Mouse (Mus musculus) liver, adult 2 months (tissue): ENCODE measurements around the gene Adrb1. TPM values are rescaled to one million over a fixed set of nuclear protein-coding genes. Genes with fewer than 3 reads are reported as not detected.

Experiments
- DNase-seq: peaks from one replicate; pipeline ENCODE4 v3.0.0-alpha.2; 2011; ENCODE audit warnings: low read depth, low spot score; ENCODE audit errors: extremely low read depth
- H3K27ac ChIP-seq: fragments of 200-500 bp; replicated peaks from 2 replicates; pipeline ENCODE4 v1.5.1; 2012; ENCODE audit warnings: low read depth, mild to moderate bottlenecking, control low read depth, inconsistent platforms, low read length; ENCODE audit not compliant: insufficient read depth
- H3K27me3 ChIP-seq: fragments of 200-500 bp; 2 replicates; pipeline ENCODE4 v1.6.1; 2012; ENCODE audit warnings: mild to moderate bottlenecking, moderate library complexity, low read length, inconsistent platforms; ENCODE audit not compliant: control insufficient read depth, insufficient read depth
- H3K36me3 ChIP-seq: fragments of 200-500 bp; 2 replicates; pipeline ENCODE4 v1.6.1; 2012; ENCODE audit warnings: low read length, inconsistent platforms; ENCODE audit not compliant: control insufficient read depth, insufficient read depth
- H3K4me1 ChIP-seq: fragments of 200-500 bp; 2 replicates; pipeline ENCODE4 v1.6.1; 2011; ENCODE audit warnings: low read length; ENCODE audit not compliant: control insufficient read depth, insufficient read depth
- H3K4me3 ChIP-seq: fragments of 200-500 bp; 2 replicates; pipeline ENCODE4 v1.5.1; 2011; ENCODE audit warnings: low read depth, mild to moderate bottlenecking, control low read depth, low read length, moderate library complexity; ENCODE audit not compliant: insufficient read depth
- H3K79me2 ChIP-seq: fragments of 200-500 bp; 2 replicates; pipeline ENCODE4 v1.6.1; 2012; ENCODE audit warnings: inconsistent platforms, mild to moderate bottlenecking, low read length, moderate library complexity; ENCODE audit not compliant: control insufficient read depth, insufficient read depth
- H3K9ac ChIP-seq: fragments of 200-500 bp; 2 replicates; pipeline ENCODE4 v1.6.1; 2012; ENCODE audit warnings: low read depth, mild to moderate bottlenecking, control low read depth, inconsistent platforms, low read length
- CTCF ChIP-seq: fragments of 200-500 bp; IDR thresholded peaks from 2 replicates; pipeline ENCODE4 v1.5.1; 2011; ENCODE audit warnings: low read depth, low read length, control low read depth
- POLR2A ChIP-seq: fragments of 200-500 bp; IDR thresholded peaks from 2 replicates; pipeline ENCODE4 v1.6.1; 2011; ENCODE audit warnings: low read length, control low read depth; ENCODE audit not compliant: insufficient read depth; ENCODE audit errors: extremely low read depth
- WGBS: fragments of 180-500 bp; shearing (Covaris S2); methylation state at CpG from one replicate; pipeline ENCODE4 v1.1.7; 2018; 5-methylcytosine and 5-hydroxymethylcytosine counted together
- polyA plus RNA-seq: library from polyadenylated mRNA; depleted of rRNA; stranded (reverse); fragments of >200 nt; gene quantifications from 2 replicates; pipeline ENCODE4 v1.2.3, GENCODE M21; 2012
- total RNA-seq: library from RNA; depleted of rRNA; stranded (reverse); fragments of >200 nt; gene quantifications from 2 replicates; pipeline ENCODE4 v1.2.3, GENCODE M21; 2014

Adrb1 gene
- total and polyA plus RNA-seq, 2 experiments, result 0.65 to 0.89 TPM

DNA sequence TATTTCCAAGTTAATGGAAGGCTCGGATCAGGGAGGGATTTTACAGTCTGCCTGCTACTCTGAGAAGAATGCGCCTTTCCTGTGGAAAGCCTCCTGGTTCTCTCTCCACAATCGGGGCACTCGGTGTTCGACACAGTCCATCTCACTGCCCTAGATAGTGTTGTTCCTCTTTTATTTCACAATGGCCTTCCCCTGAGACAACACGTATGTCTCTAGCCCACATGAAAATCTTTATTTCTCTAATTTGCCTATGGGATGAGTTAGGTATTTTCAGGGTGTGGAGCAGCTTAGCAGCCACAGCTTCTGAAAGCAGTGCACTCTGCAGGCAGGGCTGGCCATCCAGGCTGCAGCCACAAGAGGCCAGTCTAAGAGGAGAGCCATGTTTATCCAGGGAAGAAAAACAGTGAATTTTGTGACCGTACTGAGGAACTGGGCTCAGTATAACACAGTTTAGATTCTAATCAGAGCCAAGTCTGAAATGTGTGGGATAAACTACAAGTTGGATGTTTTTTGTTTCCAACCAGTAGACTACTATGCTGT is 12.1 kb downstream of the Adrb1 start:
- Histone ChIP-seq H3K27me3 (peaks cover 7% of the 10 kb centered on the region), H3K79me2 (no peaks in the 10 kb centered on the region), H3K4me1 (no peaks in the 10 kb centered on the region), H3K4me3 (no peak overlapping the region), H3K9ac (no peak overlapping the region), H3K27ac (no peak overlapping the region), H3K36me3 (no peaks in the 10 kb centered on the region)
- no peak for DNase-seq
- 81% methylated on average over 7 of the region's 7 CpGs for WGBS
- TF ChIP-seq CTCF (no peak), POLR2A (no peak)

DNA sequence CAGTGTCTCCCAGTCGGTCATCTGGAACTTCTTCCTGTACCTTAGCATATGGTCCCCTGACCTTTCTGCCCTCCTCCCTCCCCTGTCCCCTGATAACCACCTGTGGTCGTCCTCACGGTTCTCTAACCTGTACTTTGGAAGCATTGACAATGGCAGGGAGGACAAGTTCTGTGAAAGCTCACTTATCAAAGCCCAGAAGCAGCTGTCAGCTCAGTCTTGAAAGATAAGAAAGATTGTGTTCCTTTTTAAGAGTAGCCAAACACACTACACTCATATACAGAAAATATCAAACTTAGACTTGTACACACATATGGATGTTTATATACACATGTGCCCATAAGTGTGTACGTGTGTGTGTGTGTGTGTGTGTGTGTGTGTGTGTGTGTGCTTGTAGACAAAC is 13.7 kb downstream of the Adrb1 start:
- WGBS, result 63% methylated on average over 4 of the region's 4 CpGs
- H3K79me2 ChIP-seq, result no peaks in the 10 kb centered on the region
- no peaks in the 10 kb centered on the region for H3K4me1 ChIP-seq
- TF ChIP-seq CTCF (no peak), POLR2A (no peak)
- H3K9ac ChIP-seq, result no peak overlapping the region
- H3K36me3 ChIP-seq, result no peaks in the 10 kb centered on the region
- no peak overlapping the region for H3K27ac ChIP-seq
- no peak overlapping the region for H3K4me3 ChIP-seq
- no peak for DNase-seq
- H3K27me3 ChIP-seq, result peaks cover 7% of the 10 kb centered on the region

- H3K4me1 ChIP-seq, result no peaks in the 10 kb centered on the region
- H3K79me2 ChIP-seq, result no peaks in the 10 kb centered on the region
- DNase-seq, result no peak
- H3K27me3 ChIP-seq, result peaks cover 7% of the 10 kb centered on the region
- no peaks in the 10 kb centered on the region for H3K36me3 ChIP-seq
- H3K9ac ChIP-seq, result no peak overlapping the region
- WGBS, result 56% methylated on average over 5 of the region's 5 CpGs
- no peak overlapping the region for H3K4me3 ChIP-seq
- H3K27ac ChIP-seq, result no peak overlapping the region
- TF ChIP-seq POLR2A (no peak), CTCF (no peak)
Measured at GRCm38 (mm10) chr19:56736287-56736686, 14.3 kb downstream of the Adrb1 start.

DNA sequence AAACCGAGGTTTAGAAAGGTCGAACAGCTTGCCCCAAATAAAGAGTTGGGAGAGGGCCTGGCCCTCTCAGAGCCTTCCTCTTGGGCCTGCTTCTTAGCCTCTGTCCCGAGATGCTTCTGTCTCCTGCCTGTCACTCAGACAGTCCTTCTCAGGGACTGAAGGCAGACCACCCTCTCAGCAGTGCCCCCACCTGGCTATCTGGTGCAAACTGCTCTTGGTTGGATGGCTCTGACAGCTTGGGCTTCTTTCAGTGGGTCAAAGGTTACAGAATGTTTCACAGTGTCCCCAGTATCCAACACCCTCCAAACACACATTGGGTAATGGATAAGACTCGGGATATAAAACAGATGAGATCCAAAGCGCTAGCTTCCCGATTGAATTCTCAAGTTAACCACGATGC is 23.1 kb downstream of the Adrb1 start:
- TF ChIP-seq POLR2A, result no peak
- 0 out of 2 replicates have a peak, but pooled peaks have one; percentile 16 for TF ChIP-seq CTCF
- no peak for DNase-seq
- 75% methylated on average over 7 of the region's 7 CpGs for WGBS
- Histone ChIP-seq H3K27me3 (peaks cover 2% of the 10 kb centered on the region; the same call in 1 of the 2 replicates), H3K36me3 (no peaks in the 10 kb centered on the region), H3K4me3 (no peak overlapping the region), H3K9ac (no peak overlapping the region), H3K4me1 (no peaks in the 10 kb centered on the region), H3K79me2 (no peaks in the 10 kb centered on the region), H3K27ac (no peak overlapping the region)

DNA sequence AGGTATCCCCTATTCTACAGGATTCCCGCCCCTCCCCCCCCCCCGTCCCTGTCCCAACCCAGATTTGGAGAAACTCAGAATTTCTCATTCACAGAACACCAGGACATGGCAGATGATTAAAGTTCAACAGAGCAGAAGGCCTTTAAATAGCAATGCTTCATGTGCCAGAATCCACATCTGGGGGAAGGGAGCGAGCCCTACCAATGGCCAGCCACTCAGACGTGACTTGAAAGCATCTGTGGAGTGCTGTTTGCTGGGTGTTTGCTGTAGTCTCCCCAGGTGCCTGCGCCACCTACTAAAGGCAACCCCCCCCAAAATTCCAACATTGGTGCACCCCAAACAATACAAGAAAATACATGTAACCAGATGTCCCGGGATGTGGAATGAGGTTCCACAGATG is 23.5 kb downstream of the Adrb1 start:
- DNase-seq, result no peak
- no peak overlapping the region for H3K4me3 ChIP-seq
- H3K79me2 ChIP-seq, result no peaks in the 10 kb centered on the region
- peaks cover 2% of the 10 kb centered on the region; the same call in 1 of the 2 replicates for H3K27me3 ChIP-seq
- whole genome bisulfite sequencing, result 74% methylated on average over 6 of the region's 6 CpGs
- no peak overlapping the region for H3K9ac ChIP-seq
- H3K4me1 ChIP-seq, result no peaks in the 10 kb centered on the region
- TF ChIP-seq CTCF (no peak), POLR2A (no peak)
- no peak overlapping the region for H3K27ac ChIP-seq
- no peaks in the 10 kb centered on the region for H3K36me3 ChIP-seq

DNA sequence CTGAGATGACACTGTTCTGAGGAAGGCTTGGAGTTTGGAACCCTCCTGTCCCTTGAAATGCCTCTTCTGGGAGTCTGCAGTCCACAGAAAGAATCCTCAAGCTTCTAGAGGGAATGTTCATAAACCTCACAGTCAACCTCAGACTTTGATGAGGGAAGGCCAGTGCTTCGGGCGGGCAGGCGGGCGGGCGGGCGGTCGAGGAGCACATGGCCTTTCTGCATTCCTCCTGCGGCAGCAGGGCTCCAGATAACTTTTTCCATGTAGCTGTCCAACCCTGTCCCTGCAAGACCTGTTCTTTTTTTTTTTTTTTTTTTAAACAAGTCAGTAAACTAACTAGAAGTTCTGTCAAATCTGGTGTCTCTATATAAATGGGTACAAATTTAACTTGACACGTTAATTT is 24.6 kb downstream of the Adrb1 start:
- Histone ChIP-seq H3K79me2 (no peaks in the 10 kb centered on the region), H3K36me3 (no peaks in the 10 kb centered on the region), H3K4me3 (no peak overlapping the region), H3K9ac (no peak overlapping the region), H3K27me3 (peaks cover 2% of the 10 kb centered on the region; the same call in 1 of the 2 replicates), H3K4me1 (no peaks in the 10 kb centered on the region), H3K27ac (no peak overlapping the region)
- DNase-seq, result no peak
- TF ChIP-seq POLR2A (no peak), CTCF (no peak)
- 88% methylated on average over 9 of the region's 9 CpGs for WGBS
